Mouse (Mus musculus) ES-E14 (cell line): ENCODE data around the gene Hist1h3d. TPM values are rescaled to one million over a fixed set of nuclear protein-coding genes. Genes with fewer than 3 reads are reported as not detected.

ENCODE experiments used
- DNase-seq: peaks from one replicate; pipeline ENCODE4 v3.0.0-alpha.2; 2013; ENCODE audit warnings: low read depth, low spot score
- H3K27ac ChIP-seq: 2 replicates; pipeline ENCODE4 v1.5.1; 2012; ENCODE audit warnings: low read depth, mild to moderate bottlenecking, low read length, moderate library complexity, mixed read lengths; ENCODE audit not compliant: poor library complexity, insufficient read depth, severe bottlenecking
- H3K36me3 ChIP-seq: 2 replicates; pipeline ENCODE4 v1.6.1; 2012; ENCODE audit warnings: mild to moderate bottlenecking, low read length, moderate library complexity, mixed read lengths; ENCODE audit not compliant: control insufficient read depth, poor library complexity, insufficient read depth, severe bottlenecking
- H3K4me1 ChIP-seq, 2 experiments: fragments of 150-350 bp in 1 of 2; sonication (generic) in 1 of 2; 2 replicates each; pipeline ENCODE4 v1.6.1; 2012; ENCODE audit warnings: low read length in 2 of 2, mild to moderate bottlenecking in 1 of 2, mixed read lengths in 1 of 2; ENCODE audit not compliant: control insufficient read depth in 2 of 2, insufficient read depth in 2 of 2, poor library complexity in 1 of 2
- H3K4me3 ChIP-seq, 2 experiments: fragments of 150-350 bp in 1 of 2; sonication (generic) in 1 of 2; 2 replicates each; pipeline ENCODE4 v1.5.1; 2012; ENCODE audit warnings: low read length in 2 of 2, low read depth in 1 of 2, mild to moderate bottlenecking in 1 of 2, mixed read lengths in 1 of 2; ENCODE audit not compliant: insufficient read depth in 1 of 2, poor library complexity in 1 of 2, severe bottlenecking in 1 of 2
- H3K9ac ChIP-seq: 2 replicates; pipeline ENCODE4 v1.6.1; 2012; ENCODE audit warnings: low read depth, mild to moderate bottlenecking, low read length, mixed read lengths; ENCODE audit not compliant: poor library complexity, insufficient read depth, severe bottlenecking
- H3K9me3 ChIP-seq: fragments of 150-350 bp; sonication (generic); 2 replicates; pipeline ENCODE4 v1.6.1; 2012; ENCODE audit warnings: low read depth, mild to moderate bottlenecking, low read length; ENCODE audit not compliant: control insufficient read depth, insufficient read depth
- CHD2 ChIP-seq: IDR thresholded peaks from 2 replicates; pipeline ENCODE4 v1.6.1; 2014; ENCODE audit warnings: mild to moderate bottlenecking, low read depth, low read length, inconsistent platforms
- HCFC1 ChIP-seq: IDR thresholded peaks from 2 replicates; pipeline ENCODE4 v1.6.1; 2012; ENCODE audit warnings: low read length, inconsistent platforms, borderline replicate concordance; ENCODE audit not compliant: insufficient read depth
- MAFK ChIP-seq: IDR thresholded peaks from 2 replicates; pipeline ENCODE4 v1.6.1; 2014; ENCODE audit warnings: mild to moderate bottlenecking, low read depth, low read length, inconsistent platforms; ENCODE audit not compliant: insufficient read depth
- ZC3H11A ChIP-seq: IDR thresholded peaks from 2 replicates; pipeline ENCODE4 v1.6.1; 2012; ENCODE audit warnings: low read depth, mild to moderate bottlenecking, inconsistent platforms, low read length, borderline replicate concordance
- ZNF384 ChIP-seq: IDR thresholded peaks from 2 replicates; pipeline ENCODE4 v1.6.1; 2012; ENCODE audit warnings: low read depth, low read length, inconsistent platforms
- in situ Hi-C, 2 experiments: fragments of 600-800 bp; cut with MboI; formaldehyde crosslinking; loops; one replicate each; pipeline ENCODE4 v1.15.1; 2025; ENCODE audit warnings: low sequenced_read_pairs in 2 of 2, inconsistent platforms in 1 of 2; ENCODE audit not compliant: unreplicated experiment in 2 of 2
- total RNA-seq: library from RNA; depleted of rRNA; stranded (reverse); fragments of 300-350 nt; gene quantifications from 2 replicates; pipeline ENCODE4 v1.2.3, GENCODE M21; 2012

Gene Hist1h3d
- total RNA-seq, 1 experiment: 103 TPM

DNA sequence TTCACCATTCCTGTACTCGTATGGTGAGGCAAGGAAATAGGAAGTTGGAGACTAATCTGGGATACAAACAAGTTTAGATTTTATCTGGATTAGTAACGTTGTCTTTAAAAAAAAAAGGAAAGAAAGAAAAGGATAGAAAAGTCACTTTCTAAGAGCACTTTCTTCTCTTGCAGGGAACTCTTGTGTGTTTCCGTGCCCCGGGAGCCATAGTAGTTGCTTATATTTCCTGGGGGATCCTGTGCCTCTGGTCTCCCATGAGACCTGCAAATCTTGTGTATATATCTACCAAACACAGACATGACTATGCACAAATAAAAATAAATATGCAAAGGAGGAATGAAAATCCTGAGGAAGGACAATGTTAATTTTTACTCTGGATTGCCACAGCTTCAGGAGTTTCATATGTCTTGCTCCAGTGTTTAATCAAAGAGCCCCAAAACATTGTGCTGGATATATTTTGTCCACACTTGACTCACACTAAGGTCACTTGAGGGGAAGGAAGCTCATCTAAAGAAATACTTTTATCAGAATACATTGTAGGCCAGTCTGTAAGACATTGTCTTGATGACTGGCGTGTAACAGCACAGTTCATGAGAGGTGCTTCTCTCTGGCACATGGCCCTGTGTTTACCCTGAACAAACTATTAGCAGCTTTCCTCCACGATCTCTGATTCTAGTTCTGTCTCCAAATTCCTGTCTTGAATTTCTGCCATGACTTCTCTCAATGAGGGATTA is 1.5 kb downstream of the Hist1h3d start:
- no peak for TF ChIP-seq HCFC1
- no peak for TF ChIP-seq ZC3H11A
- no peak for TF ChIP-seq MAFK
- no peak for TF ChIP-seq CHD2
- no peak for TF ChIP-seq ZNF384
- in situ Hi-C loops: no loop called here
- Histone ChIP-seq H3K9ac (peak overlapping the region; percentile 83; the same call in 1 of the 2 replicates), H3K27ac (peak overlapping the region; percentile 80; the same call in 1 of the 2 replicates), H3K36me3 (no peaks in the 10 kb centered on the region), H3K4me1 (no peaks in the 10 kb centered on the region), H3K9me3 (no peaks in the 10 kb centered on the region), H3K4me3 (peak overlapping the region; percentile 70 to 74)
- DNase-seq: no peak

DNA sequence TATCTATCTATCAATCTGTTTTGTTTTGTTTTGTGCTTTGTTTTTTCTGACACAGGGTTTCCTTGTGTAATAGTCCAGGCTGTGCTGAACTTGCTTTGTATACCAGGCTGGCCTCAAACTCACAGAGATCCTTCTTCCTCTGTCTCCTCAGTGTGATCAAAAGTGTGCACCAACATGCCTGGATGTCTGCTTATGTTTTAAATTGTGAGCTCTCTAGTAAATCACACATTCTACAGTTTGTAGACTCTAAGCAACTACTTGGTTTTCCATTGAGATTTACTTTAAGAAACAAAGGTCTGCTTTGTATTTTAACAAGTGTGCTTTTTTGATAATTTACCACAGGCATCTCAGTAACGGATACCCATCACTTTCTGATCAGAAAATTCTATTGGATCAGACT is 2.3 kb downstream of the Hist1h3d start:
- no peaks in the 10 kb centered on the region; a peak in 1 of 4 replicates for H3K4me1 ChIP-seq
- H3K36me3 ChIP-seq: no peaks in the 10 kb centered on the region
- no peak for DNase-seq
- TF ChIP-seq ZC3H11A (no peak), HCFC1 (no peak), CHD2 (no peak), ZNF384 (no peak), MAFK (no peak)
- H3K9ac ChIP-seq: no peak overlapping the region
- no peaks in the 10 kb centered on the region for H3K9me3 ChIP-seq
- in situ Hi-C loops: no loop called here
- no peak overlapping the region for H3K4me3 ChIP-seq
- no peak overlapping the region for H3K27ac ChIP-seq

DNA sequence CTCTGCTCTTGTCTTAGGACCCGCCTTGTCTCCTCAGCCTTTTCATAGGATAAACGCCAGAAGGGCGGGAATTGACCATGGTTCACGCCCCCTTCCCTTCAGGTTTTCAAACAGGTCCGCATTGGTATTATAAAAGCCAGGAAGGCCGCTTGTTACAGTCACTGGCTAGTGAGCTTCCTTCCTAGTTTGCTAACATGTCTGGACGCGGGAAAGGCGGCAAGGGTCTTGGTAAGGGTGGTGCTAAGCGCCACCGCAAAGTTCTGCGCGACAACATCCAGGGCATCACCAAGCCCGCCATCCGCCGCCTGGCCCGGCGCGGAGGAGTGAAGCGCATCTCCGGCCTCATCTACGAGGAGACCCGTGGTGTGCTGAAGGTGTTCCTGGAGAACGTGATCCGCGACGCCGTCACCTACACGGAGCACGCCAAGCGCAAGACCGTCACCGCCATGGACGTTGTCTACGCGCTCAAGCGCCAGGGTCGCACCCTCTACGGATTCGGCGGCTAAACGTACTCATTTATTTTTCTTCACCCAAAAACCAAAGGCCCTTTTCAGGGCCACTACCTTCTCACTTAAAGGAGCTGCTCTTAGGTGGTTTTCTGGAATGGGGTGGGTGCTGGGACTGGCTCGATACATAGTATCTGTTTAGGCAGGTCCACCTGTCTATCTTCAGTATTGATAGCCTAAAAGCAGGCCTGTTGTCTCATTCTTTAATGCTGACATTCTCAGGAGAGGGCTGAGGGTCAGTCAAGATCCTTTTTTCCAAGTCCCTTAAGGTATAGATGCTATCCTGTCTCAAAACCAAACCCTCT is 6.0 kb downstream of the Hist1h3d start, which contains the start of gene Hist1h4d:
Hist1h4d (plus strand) TSS at position 191 of the 811 bp plus-strand sequence.
- in situ Hi-C loops: no loop called here
- TF ChIP-seq CHD2: no peak
- TF ChIP-seq HCFC1: 0 out of 2 replicates have a peak, but pooled peaks have one; percentile 63
- no peak for TF ChIP-seq ZC3H11A
- no peak for TF ChIP-seq MAFK
- Histone ChIP-seq H3K27ac (peak within 1 kb of the TSS; percentile 86), H3K36me3 (no peaks in the 10 kb centered on the region), H3K9me3 (no peaks in the 10 kb centered on the region), H3K9ac (peak within 1 kb of the TSS; percentile 74), H3K4me1 (peaks cover 0 to 6% of the 10 kb centered on the region in 2 experiments; a peak in 2 of 4 replicates), H3K4me3 (peak within 1 kb of the TSS; percentile 43 to 76)
- peak; percentile 98 for DNase-seq

DNA sequence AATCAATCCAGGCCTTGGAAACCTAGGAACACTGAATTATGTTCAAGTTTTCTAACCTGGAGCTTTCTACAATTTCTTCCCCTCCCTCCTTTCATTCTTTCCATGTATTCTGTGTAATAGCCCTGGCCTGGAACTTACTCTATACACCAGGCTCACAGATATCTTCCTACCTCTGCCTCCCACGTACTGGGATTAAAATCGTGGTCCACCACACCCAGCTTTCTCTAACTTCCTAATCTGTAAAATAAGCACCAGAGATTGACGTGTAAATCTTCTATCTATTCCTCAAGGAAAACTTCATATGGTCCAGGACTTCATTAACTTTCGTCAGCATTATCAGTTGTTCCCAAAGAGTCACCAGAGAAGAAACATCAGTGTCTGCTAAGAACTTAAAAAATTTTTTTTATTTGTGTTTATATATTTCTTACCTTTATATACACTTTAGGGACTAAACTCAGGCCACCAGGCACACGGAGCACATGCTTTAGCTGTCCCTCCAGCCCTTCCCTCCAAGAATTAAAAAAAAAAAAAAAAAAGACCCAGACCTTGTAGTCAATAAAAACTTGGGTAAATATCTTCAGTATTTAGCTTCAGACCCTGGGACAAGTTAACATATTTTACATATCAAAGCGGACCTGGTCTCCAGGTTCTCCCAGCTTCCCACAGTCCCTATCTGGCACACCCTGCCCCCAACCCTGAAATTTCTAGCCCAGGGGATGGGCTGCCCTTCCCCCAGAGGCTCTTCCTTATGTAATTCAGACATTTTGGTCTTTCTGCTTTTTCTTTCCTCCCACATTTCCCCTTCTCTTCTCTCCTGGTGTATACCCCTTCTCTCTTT is 6.9 kb downstream of the Hist1h3d start:
- DNase-seq: no peak

More for the DNA sequence above, 6.9 kb downstream of the Hist1h3d start:
- H3K9me3 ChIP-seq: no peaks in the 10 kb centered on the region
- H3K9ac ChIP-seq: peak overlapping the region; percentile 74; the same call in 1 of the 2 replicates
- in situ Hi-C loops: no loop called here
- peak overlapping the region; percentile 86; the same call in 1 of the 2 replicates for H3K27ac ChIP-seq
- H3K4me1 ChIP-seq: peaks cover 0 to 7% of the 10 kb centered on the region in 2 experiments; a peak in 2 of 4 replicates
- no peaks in the 10 kb centered on the region for H3K36me3 ChIP-seq
- H3K4me3 ChIP-seq: peak overlapping the region; percentile 43 to 76
- TF ChIP-seq MAFK (no peak), ZC3H11A (no peak), CHD2 (peak; percentile 59; the same call in 1 of the 2 replicates), ZNF384 (peak; percentile 74)
